Mouse (Mus musculus) heart, postnatal 0 days (tissue): Measurements from ENCODE around the gene Slc44a1.

Experiments used
- CTCF ChIP-seq: IDR thresholded peaks from 2 replicates; pipeline ENCODE4 v1.5.1; 2016; ENCODE audit warnings: antibody characterized with exemption, control low read depth, low read depth
- EP300 ChIP-seq: IDR thresholded peaks from 2 replicates; pipeline ENCODE4 v1.6.1; 2016; ENCODE audit warnings: antibody characterized with exemption, low read depth

- no peak for TF ChIP-seq EP300
- no peak for TF ChIP-seq CTCF
These were observed 107.2 kb downstream of the Slc44a1 start for GRCm38 (mm10) chr4:53547381-53547780.
